Mouse (Mus musculus) small intestine, adult 2 months (tissue): ENCODE data around the gene Atl1. TPM values are rescaled to one million over a fixed set of nuclear protein-coding genes. Genes with fewer than 3 reads are reported as not detected.

Experiments
- H3K27ac ChIP-seq: fragments of 200-500 bp; 2 replicates; pipeline ENCODE4 v1.5.1; 2012; ENCODE audit warnings: low read depth, low read length, control low read depth, inconsistent platforms; ENCODE audit not compliant: insufficient read depth
- H3K27me3 ChIP-seq: fragments of 200-500 bp; 2 replicates; pipeline ENCODE4 v1.6.1; 2012; ENCODE audit warnings: mild to moderate bottlenecking, moderate library complexity, low read length, inconsistent platforms; ENCODE audit not compliant: control insufficient read depth, insufficient read depth
- H3K36me3 ChIP-seq: fragments of 200-500 bp; 2 replicates; pipeline ENCODE4 v1.6.1; 2012; ENCODE audit warnings: mild to moderate bottlenecking, low read length, control low read depth, inconsistent platforms; ENCODE audit not compliant: control insufficient read depth, insufficient read depth
- H3K4me1 ChIP-seq: fragments of 200-500 bp; 2 replicates; pipeline ENCODE4 v1.6.1; 2012; ENCODE audit warnings: low read length, inconsistent platforms, mixed read lengths; ENCODE audit not compliant: control insufficient read depth, insufficient read depth, insufficient read length
- H3K4me3 ChIP-seq: fragments of 200-500 bp; 2 replicates; pipeline ENCODE4 v1.5.1; 2012; ENCODE audit warnings: low read depth, mild to moderate bottlenecking, control low read depth, inconsistent platforms, low read length, moderate library complexity
- CTCF ChIP-seq: fragments of 200-500 bp; IDR thresholded peaks from 2 replicates; pipeline ENCODE4 v1.5.1; 2012; ENCODE audit warnings: low read depth, mild to moderate bottlenecking, control low read depth, inconsistent platforms, low read length, moderate library complexity, mixed read lengths; ENCODE audit not compliant: insufficient replicate concordance, insufficient read length; ENCODE audit errors: extremely low read depth
- POLR2A ChIP-seq: fragments of 200-500 bp; IDR thresholded peaks from 2 replicates; pipeline ENCODE4 v1.6.1; 2012; ENCODE audit warnings: low read depth, mild to moderate bottlenecking, control low read depth, inconsistent platforms, low read length, moderate library complexity
- WGBS: fragments of 180-500 bp; shearing (Covaris S2); methylation state at CpG from one replicate; pipeline ENCODE4 v1.1.7; 2018; 5-methylcytosine and 5-hydroxymethylcytosine counted together
- polyA plus RNA-seq: library from polyadenylated mRNA; depleted of rRNA; stranded (reverse); fragments of >200 nt; gene quantifications from 2 replicates; pipeline ENCODE4 v1.2.3, GENCODE M21; 2012

The Atl1 gene
- polyA plus RNA-seq, 1 experiment, result 0.41 TPM

DNA sequence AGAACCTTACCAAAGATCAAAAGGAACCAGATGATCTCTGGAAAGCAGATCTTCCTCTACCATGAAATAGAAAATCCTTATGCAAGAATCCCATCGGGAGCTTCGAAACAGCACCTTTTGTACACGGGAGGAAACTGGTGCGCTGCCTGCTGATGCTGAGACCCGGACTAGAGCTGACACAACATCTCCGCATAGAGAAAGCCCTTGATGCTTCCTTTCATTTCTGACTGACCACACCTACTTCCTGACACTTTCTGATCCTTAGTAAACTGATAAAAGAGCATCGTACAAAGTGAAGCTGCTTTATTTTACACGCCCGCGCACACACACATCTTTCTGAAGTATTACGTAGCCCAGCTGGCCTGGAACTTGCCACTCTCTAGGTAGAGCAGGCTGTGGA is 39.0 kb upstream of the Atl1 start:
- no peak overlapping the region for H3K27ac ChIP-seq
- no peaks in the 10 kb centered on the region for H3K4me1 ChIP-seq
- H3K36me3 ChIP-seq, result peaks cover 8% of the 10 kb centered on the region
- TF ChIP-seq CTCF (no peak), POLR2A (no peak)
- H3K4me3 ChIP-seq, result no peak overlapping the region
- WGBS, result 84% methylated on average over 11 of the region's 11 CpGs
- no peaks in the 10 kb centered on the region for H3K27me3 ChIP-seq

DNA sequence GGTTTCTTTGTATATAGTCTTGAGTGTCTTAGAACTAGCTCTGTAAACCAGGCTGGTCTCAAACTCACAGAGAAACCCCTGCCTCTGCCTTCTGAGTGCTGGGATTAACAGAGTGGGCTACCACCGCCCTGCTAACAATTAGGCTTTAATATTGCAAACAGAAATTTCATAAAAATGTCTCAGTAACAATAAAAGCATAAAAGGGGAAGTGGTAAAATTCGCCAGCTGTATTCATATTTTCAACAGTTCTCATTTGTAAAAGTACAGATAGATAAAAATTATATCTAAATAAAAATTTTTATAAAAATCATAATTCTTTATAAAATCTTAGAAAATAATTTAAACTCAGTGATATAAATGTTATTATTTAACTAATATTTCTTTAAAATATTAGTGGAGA is 38.5 kb upstream of the Atl1 start:
- H3K27ac ChIP-seq, result no peak overlapping the region
- no peak overlapping the region for H3K4me3 ChIP-seq
- no peaks in the 10 kb centered on the region for H3K27me3 ChIP-seq
- H3K4me1 ChIP-seq, result no peaks in the 10 kb centered on the region
- peaks cover 8% of the 10 kb centered on the region for H3K36me3 ChIP-seq
- 91% methylated on average over 2 of the region's 2 CpGs for WGBS
- TF ChIP-seq POLR2A, result no peak
- TF ChIP-seq CTCF, result no peak

GRCm38 (mm10) chr12:69855641-69856300 is 36.6 kb upstream of the Atl1 start:
- no peaks in the 10 kb centered on the region for H3K4me1 ChIP-seq
- no peaks in the 10 kb centered on the region for H3K27me3 ChIP-seq
- peaks cover 8% of the 10 kb centered on the region for H3K36me3 ChIP-seq
- no peak overlapping the region for H3K27ac ChIP-seq
- no peak for TF ChIP-seq POLR2A
- no peak for TF ChIP-seq CTCF
- 95% methylated on average over 12 of the region's 12 CpGs for WGBS
- H3K4me3 ChIP-seq, result no peak overlapping the region

DNA sequence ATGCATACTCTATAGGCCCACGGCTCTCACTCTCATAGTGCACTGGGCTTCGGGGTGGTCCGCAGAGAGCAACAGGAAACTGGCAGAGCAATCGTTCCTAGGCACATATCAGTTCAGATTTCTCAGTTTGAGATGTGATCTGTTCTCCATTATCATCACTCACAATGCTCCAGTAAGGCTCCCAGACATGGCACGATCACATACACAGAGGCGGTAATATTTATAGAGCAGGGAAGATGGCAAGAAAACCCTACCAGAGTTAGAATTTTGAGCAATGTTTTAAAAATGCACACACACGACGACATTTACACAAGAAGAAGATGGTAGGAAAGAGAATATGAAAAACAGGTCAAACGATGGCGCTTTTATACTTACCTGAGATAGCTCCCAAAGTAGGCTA is 36.0 kb upstream of the Atl1 start:
- Histone ChIP-seq H3K27me3 (no peaks in the 10 kb centered on the region), H3K27ac (no peak overlapping the region), H3K36me3 (peaks cover 6% of the 10 kb centered on the region), H3K4me1 (no peaks in the 10 kb centered on the region), H3K4me3 (no peak overlapping the region)
- TF ChIP-seq POLR2A, result no peak
- no peak for TF ChIP-seq CTCF
- WGBS, result 96% methylated on average over 10 of the region's 10 CpGs

GRCm38 (mm10) chr12:69857597-69857996 is 34.8 kb upstream of the Atl1 start:
- no peaks in the 10 kb centered on the region for H3K27me3 ChIP-seq
- 94% methylated on average over 2 of the region's 2 CpGs for WGBS

DNA sequence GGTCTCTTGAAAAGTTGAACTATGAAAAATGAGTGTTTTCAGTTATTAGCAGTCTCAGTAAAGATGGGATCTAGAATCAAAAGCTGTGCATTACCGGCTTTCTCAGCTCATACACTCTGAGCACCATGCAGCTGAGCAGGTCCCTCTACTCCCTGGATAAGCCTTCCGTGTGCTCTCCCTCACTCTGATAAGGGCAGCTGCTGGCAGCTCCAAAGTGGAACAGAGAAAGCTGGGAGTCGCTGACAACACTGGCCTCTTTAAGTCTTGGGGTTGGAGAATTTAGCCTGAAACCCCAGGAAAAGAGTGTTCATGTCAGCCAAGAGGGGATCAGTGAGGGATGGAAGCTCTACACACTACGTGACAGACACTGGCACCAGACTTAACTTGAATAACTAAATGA is 33.6 kb upstream of the Atl1 start:
- Histone ChIP-seq H3K4me3 (no peak overlapping the region), H3K36me3 (peaks cover 4% of the 10 kb centered on the region), H3K4me1 (peaks cover 4% of the 10 kb centered on the region; the same call in 1 of the 2 replicates), H3K27me3 (no peaks in the 10 kb centered on the region), H3K27ac (no peak overlapping the region)
- 80% methylated on average over 4 of the region's 4 CpGs for WGBS
- TF ChIP-seq CTCF, result no peak
- TF ChIP-seq POLR2A, result no peak

More at GRCm38 (mm10) chr12:69857597-69857996, 34.8 kb upstream of the Atl1 start:
- no peak overlapping the region for H3K4me3 ChIP-seq
- peaks cover 4% of the 10 kb centered on the region for H3K36me3 ChIP-seq
- no peaks in the 10 kb centered on the region for H3K4me1 ChIP-seq
- TF ChIP-seq CTCF, result no peak
- TF ChIP-seq POLR2A, result no peak
- H3K27ac ChIP-seq, result no peak overlapping the region

- H3K27me3 ChIP-seq, result no peaks in the 10 kb centered on the region
These were observed 28.9 kb upstream of the Atl1 start for GRCm38 (mm10) chr12:69863505-69863904.

More at GRCm38 (mm10) chr12:69863505-69863904, 28.9 kb upstream of the Atl1 start:
- 47% methylated on average over 5 of the region's 5 CpGs for WGBS
- peaks cover 11% of the 10 kb centered on the region; the same call in 1 of the 2 replicates for H3K4me1 ChIP-seq
- no peak overlapping the region for H3K27ac ChIP-seq
- TF ChIP-seq POLR2A (no peak), CTCF (no peak)
- no peak overlapping the region for H3K4me3 ChIP-seq
- no peaks in the 10 kb centered on the region for H3K36me3 ChIP-seq
